Mouse (Mus musculus) embryonic facial prominence, embryonic 14.5 days (tissue): ENCODE results near the gene Cfap300. TPM values are rescaled to one million over a fixed set of nuclear protein-coding genes. Genes with fewer than 3 reads are reported as not detected.

Source experiments
- ATAC-seq: fragments of 200-750 bp; cut with Nextera tagmentation; 2 replicates; pipeline ENCODE4 v1.8.0; 2017; ENCODE audit warnings: low read depth, moderate number of reproducible peaks, moderate TSS enrichment
- DNase-seq: peaks from one replicate; pipeline ENCODE4 v3.0.0-alpha.2; 2015; ENCODE audit warnings: low spot score
- H3K27ac ChIP-seq: fragments of 300-500 bp; sonication (generic); replicated peaks from 2 replicates; pipeline ENCODE4 v1.5.1; 2014; ENCODE audit warnings: low read depth, mild to moderate bottlenecking, low read length, moderate library complexity
- H3K27me3 ChIP-seq: fragments of 300-500 bp; sonication (generic); replicated peaks from 2 replicates; pipeline ENCODE4 v1.6.1; 2014; ENCODE audit warnings: low read length; ENCODE audit not compliant: control insufficient read depth, insufficient read depth
- H3K36me3 ChIP-seq: fragments of 300-500 bp; sonication (generic); 2 replicates; pipeline ENCODE4 v1.6.1; 2014; ENCODE audit warnings: low read length, mixed read lengths; ENCODE audit not compliant: control insufficient read depth, insufficient read depth
- H3K4me1 ChIP-seq: fragments of 300-500 bp; sonication (generic); 2 replicates; pipeline ENCODE4 v1.6.1; 2014; ENCODE audit warnings: antibody characterized with exemption, low read length; ENCODE audit not compliant: control insufficient read depth, insufficient read depth
- H3K4me2 ChIP-seq: fragments of 300-500 bp; sonication (generic); 2 replicates; pipeline ENCODE4 v1.6.1; 2014; ENCODE audit warnings: low read depth, mild to moderate bottlenecking, low read length, moderate library complexity, mixed read lengths
- H3K4me3 ChIP-seq: fragments of 300-500 bp; sonication (generic); 2 replicates; pipeline ENCODE4 v1.5.1; 2014; ENCODE audit warnings: low read depth, mild to moderate bottlenecking, low read length
- H3K9ac ChIP-seq: fragments of 300-500 bp; sonication (generic); 2 replicates; pipeline ENCODE4 v1.6.1; 2014; ENCODE audit warnings: low read depth, mild to moderate bottlenecking, low read length, moderate library complexity, mixed read lengths
- H3K9me3 ChIP-seq: fragments of 300-500 bp; sonication (generic); 2 replicates; pipeline ENCODE4 v1.6.1; 2016; ENCODE audit warnings: low read length; ENCODE audit not compliant: control insufficient read depth
- WGBS: fragments of 180-500 bp; shearing (Covaris S2); extraction: QIAGEN DNeasy Blood & Tissue Kit; methylation state at CpG from one replicate; pipeline ENCODE4 v1.1.7; 2014; 5-methylcytosine and 5-hydroxymethylcytosine counted together
- polyA plus RNA-seq: library from polyadenylated mRNA; unstranded; fragments of >200 nt; fragmentation: Nextera tagmentation; extraction: Ambion mirVana; gene quantifications from 2 replicates; pipeline ENCODE4 v1.2.1, GENCODE M21; 2014

Cfap300 gene
- polyA plus RNA-seq, 1 experiment from 2014 or later: 14.5 TPM

DNA sequence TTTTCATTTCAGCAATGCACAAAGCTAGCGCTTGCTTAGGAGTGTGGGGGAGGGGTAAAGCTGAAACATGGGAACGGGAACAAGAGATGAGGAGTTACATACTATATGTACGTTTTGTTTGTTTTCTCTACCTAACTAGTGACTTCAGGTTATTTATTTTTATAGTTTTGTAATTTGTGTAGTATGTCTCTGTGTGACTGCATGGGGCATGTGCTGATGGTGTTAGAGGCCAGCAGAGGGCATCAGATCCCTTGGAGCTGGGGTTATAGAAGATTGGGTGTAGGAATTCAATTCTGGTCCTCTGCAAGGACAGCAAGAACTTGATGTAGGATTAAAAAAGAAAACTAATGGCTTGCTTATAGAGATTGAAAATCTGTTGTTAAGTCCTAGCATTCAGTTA is 64.1 kb downstream of the Cfap300 start:
- Histone ChIP-seq H3K36me3 (peaks cover 45% of the 10 kb centered on the region), H3K27ac (no peak overlapping the region), H3K4me1 (no peaks in the 10 kb centered on the region), H3K27me3 (no peaks in the 10 kb centered on the region), H3K4me3 (no peak overlapping the region), H3K9ac (no peak overlapping the region), H3K4me2 (no peak overlapping the region), H3K9me3 (no peaks in the 10 kb centered on the region)
- no peak for DNase-seq
- 70% methylated on average over 3 of the region's 3 CpGs for WGBS
- ATAC-seq: no peak

DNA sequence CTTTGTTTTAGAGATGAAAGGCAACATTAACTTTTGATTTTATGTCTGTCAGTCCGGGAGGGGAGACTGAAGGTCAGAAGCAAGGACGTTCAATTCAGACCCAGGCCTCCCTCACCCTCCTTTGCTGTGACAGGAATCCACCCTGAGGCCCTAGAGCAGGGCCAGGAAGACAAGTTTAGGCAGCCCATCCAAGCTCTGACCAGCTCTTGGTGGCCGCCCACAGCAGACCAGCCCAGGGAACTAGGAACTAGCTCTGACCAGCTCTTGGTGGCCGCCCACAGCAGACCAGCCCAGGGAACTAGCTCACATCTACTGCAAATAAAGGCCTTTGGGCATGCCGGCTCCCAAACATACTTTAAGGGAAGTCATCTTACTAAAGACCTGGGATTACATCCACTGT is 65.0 kb downstream of the Cfap300 start:
- Histone ChIP-seq H3K4me1 (no peaks in the 10 kb centered on the region), H3K27me3 (no peaks in the 10 kb centered on the region), H3K27ac (no peak overlapping the region), H3K9ac (no peak overlapping the region), H3K4me3 (no peak overlapping the region), H3K36me3 (peaks cover 51% of the 10 kb centered on the region), H3K4me2 (no peak overlapping the region), H3K9me3 (no peaks in the 10 kb centered on the region)
- ATAC-seq (no peak), DNase-seq (no peak)
- WGBS: 69% methylated on average over 5 of the region's 5 CpGs

- Histone ChIP-seq H3K27ac (no peak overlapping the region), H3K4me2 (no peak overlapping the region), H3K4me1 (no peaks in the 10 kb centered on the region), H3K9me3 (no peaks in the 10 kb centered on the region), H3K27me3 (no peaks in the 10 kb centered on the region), H3K36me3 (peaks cover 32% of the 10 kb centered on the region), H3K4me3 (no peak overlapping the region), H3K9ac (no peak overlapping the region)
- DNase-seq (no peak), ATAC-seq (no peak)
- 78% methylated on average over 2 of the region's 2 CpGs for WGBS
Observed at GRCm38 (mm10) chr9:7971993-7972392, 70.6 kb downstream of the Cfap300 start.

Other genes with a start within 250 kb of the Cfap300 start
- 40.7 and 41.3 TPM in 2 replicates for gene Birc2, start 205.8 kb downstream of the Cfap300 start, polyA plus RNA-seq
- 14.6 and 16.1 TPM in 2 replicates for gene Birc3, start 169.6 kb downstream of the Cfap300 start, polyA plus RNA-seq
- 32.2 and 37.7 TPM in 2 replicates for gene Yap1, start 38.2 kb downstream of the Cfap300 start, polyA plus RNA-seq
- gene Cep126, start 91.5 kb upstream of the Cfap300 start, polyA plus RNA-seq: 3.2 and 4.5 TPM in 2 replicates